Mouse (Mus musculus): Measurements from ENCODE around the gene Hoxb1. TPM values are rescaled to one million over a fixed set of nuclear protein-coding genes. Genes with fewer than 3 reads are reported as not detected.

The Hoxb1 gene
- polyA plus RNA-seq, 1 experiment from 2014 or later = 0.21 TPM

DNA sequence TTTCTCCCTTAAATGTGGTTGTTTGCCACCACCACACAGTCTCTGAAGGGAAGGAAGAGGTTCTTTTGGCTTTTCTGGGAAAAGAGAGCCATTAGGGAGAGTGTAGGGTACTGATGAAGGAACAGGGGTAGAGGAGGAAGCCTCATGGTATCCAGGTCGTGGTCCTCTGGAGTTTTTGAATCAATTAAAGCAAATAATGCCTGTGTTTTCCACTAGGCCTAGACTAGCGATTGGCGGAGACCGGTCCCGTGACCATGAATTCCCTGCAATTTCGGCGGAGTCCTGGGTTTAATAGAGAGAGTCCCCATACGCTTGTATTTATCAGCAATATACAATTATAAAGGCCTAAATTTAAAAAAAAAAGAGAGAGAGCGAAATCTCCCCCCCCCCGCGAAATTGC, 14.2 kb upstream of the Hoxb1 start:
- H3K4me3 ChIP-seq (ENCODE audit: low read length) = peak overlapping the region; percentile 57
- peak overlapping the region; percentile 81 for H3K9ac ChIP-seq (ENCODE audit: low read depth, low read length)
- H3K36me3 ChIP-seq (ENCODE audit: control insufficient read depth, insufficient read depth, low read length) = no peaks in the 10 kb centered on the region
- peak overlapping the region; percentile 97 for H3K27ac ChIP-seq (ENCODE audit: low read depth, low read length)
- peak overlapping the region; percentile 61 for H3K4me2 ChIP-seq (ENCODE audit: low read length)
- peaks cover 19% of the 10 kb centered on the region for H3K27me3 ChIP-seq (replicated peaks; ENCODE audit: control insufficient read depth, insufficient read depth, low read length)
- ATAC-seq = peak; percentile 51; the same call in 1 of the 2 replicates
- 1% methylated on average over 11 of the region's 11 CpGs for WGBS
- peaks cover 28% of the 10 kb centered on the region for H3K4me1 ChIP-seq (ENCODE audit: control insufficient read depth, insufficient read depth, low read depth, low read length)
- no peaks in the 10 kb centered on the region for H3K9me3 ChIP-seq (ENCODE audit: control insufficient read depth, low read length)

DNA sequence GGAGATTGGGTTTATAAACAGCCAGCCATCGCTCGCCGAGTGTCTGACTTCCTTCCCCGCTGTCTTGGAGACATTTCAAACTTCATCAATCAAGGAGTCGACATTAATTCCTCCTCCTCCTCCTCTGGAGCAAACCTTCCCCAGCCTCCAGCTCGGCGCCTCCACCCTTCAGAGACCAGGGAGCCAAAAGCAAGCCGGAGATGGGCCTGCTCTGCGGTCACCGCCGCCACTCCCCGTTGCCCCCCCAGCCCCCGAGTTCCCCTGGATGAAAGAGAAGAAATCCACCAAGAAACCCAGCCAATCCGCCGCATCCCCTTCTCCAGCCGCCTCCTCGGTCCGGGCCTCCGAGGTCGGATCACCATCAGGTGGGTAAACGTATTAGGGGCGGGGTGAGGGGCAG, 13.7 kb upstream of the Hoxb1 start:
- Histone ChIP-seq H3K27me3 (replicated peaks; ENCODE audit: control insufficient read depth, insufficient read depth, low read length) (peaks cover 15% of the 10 kb centered on the region), H3K27ac (ENCODE audit: low read depth, low read length) (peak overlapping the region; percentile 97), H3K9ac (ENCODE audit: low read depth, low read length) (peak overlapping the region; percentile 81), H3K9me3 (ENCODE audit: control insufficient read depth, low read length) (no peaks in the 10 kb centered on the region), H3K4me3 (ENCODE audit: low read length) (peak overlapping the region; percentile 57), H3K4me1 (ENCODE audit: control insufficient read depth, insufficient read depth, low read depth, low read length) (peaks cover 25% of the 10 kb centered on the region), H3K36me3 (ENCODE audit: control insufficient read depth, insufficient read depth, low read length) (no peaks in the 10 kb centered on the region), H3K4me2 (ENCODE audit: low read length) (peak overlapping the region; percentile 61)
- peak; percentile 65 for ATAC-seq
- WGBS = 2% methylated on average over 22 of the region's 22 CpGs

DNA sequence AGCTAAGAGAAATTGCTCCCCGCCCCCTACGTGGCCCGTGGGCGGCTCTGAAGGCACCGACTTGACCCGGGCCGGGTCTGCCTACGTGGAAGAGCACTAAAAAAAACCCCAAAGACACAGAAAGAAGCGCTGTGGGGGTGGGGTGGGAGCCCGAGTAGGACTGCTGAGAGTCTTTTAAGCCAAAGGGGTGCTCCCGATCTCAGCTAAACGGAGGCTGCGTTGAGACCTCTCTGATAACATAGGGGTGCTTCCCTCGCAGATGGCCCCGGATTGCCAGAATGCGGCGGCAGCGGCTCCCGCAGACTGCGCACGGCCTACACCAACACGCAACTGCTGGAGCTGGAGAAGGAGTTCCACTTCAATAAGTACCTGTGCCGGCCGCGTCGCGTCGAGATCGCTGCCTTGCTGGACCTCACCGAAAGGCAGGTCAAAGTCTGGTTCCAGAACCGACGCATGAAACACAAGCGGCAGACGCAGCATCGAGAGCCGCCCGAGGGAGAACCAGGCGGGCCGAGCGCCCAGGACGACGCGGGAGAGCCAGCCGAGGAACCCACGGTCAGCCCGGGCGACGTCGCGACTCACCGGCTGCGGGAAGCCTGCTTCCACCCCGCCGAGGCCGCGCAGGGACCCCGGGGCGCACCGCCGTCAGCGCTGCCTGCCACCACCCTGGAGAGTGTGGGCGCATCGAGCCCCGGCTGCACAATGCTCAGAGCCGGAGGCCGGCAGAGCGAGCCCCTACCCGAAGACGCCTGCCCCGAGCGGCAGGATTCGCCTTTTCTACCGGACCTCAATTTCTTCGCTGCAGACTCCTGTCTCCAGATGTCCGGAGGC, 12.6 kb upstream of the Hoxb1 start:
- peak overlapping the region; percentile 81 for H3K9ac ChIP-seq (ENCODE audit: low read depth, low read length)

GRCm38 (mm10) chr11:96353522-96353841, 12.1 kb upstream of the Hoxb1 start:
- 1% methylated on average over 14 of the region's 14 CpGs for WGBS
- H3K4me3 ChIP-seq (ENCODE audit: low read length) = peak overlapping the region; percentile 57
- no peak for ATAC-seq
- H3K9me3 ChIP-seq (ENCODE audit: control insufficient read depth, low read length) = no peaks in the 10 kb centered on the region
- peaks cover 17% of the 10 kb centered on the region for H3K27me3 ChIP-seq (replicated peaks; ENCODE audit: control insufficient read depth, insufficient read depth, low read length)
- peak overlapping the region; percentile 61 for H3K4me2 ChIP-seq (ENCODE audit: low read length)
- peak overlapping the region; percentile 97 for H3K27ac ChIP-seq (ENCODE audit: low read depth, low read length)
- H3K36me3 ChIP-seq (ENCODE audit: control insufficient read depth, insufficient read depth, low read length) = no peaks in the 10 kb centered on the region
- H3K4me1 ChIP-seq (ENCODE audit: control insufficient read depth, insufficient read depth, low read depth, low read length) = peaks cover 21% of the 10 kb centered on the region
- H3K9ac ChIP-seq (ENCODE audit: low read depth, low read length) = peak overlapping the region; percentile 81

More for the DNA sequence above, 12.6 kb upstream of the Hoxb1 start:
- ATAC-seq = no peak
- Histone ChIP-seq H3K27me3 (replicated peaks; ENCODE audit: control insufficient read depth, insufficient read depth, low read length) (peaks cover 17% of the 10 kb centered on the region), H3K36me3 (ENCODE audit: control insufficient read depth, insufficient read depth, low read length) (no peaks in the 10 kb centered on the region), H3K4me2 (ENCODE audit: low read length) (peak overlapping the region; percentile 61), H3K9me3 (ENCODE audit: control insufficient read depth, low read length) (no peaks in the 10 kb centered on the region), H3K4me1 (ENCODE audit: control insufficient read depth, insufficient read depth, low read depth, low read length) (peaks cover 21% of the 10 kb centered on the region), H3K27ac (ENCODE audit: low read depth, low read length) (peak overlapping the region; percentile 97), H3K4me3 (ENCODE audit: low read length) (peak overlapping the region; percentile 57)
- under 1% methylated on average over 60 of the region's 75 CpGs for WGBS

GRCm38 (mm10) chr11:96353939-96354338, 11.6 kb upstream of the Hoxb1 start:
- WGBS = 1% methylated on average over 8 of the region's 8 CpGs
- Histone ChIP-seq H3K4me1 (ENCODE audit: control insufficient read depth, insufficient read depth, low read depth, low read length) (peaks cover 19% of the 10 kb centered on the region), H3K4me2 (ENCODE audit: low read length) (peak overlapping the region; percentile 61), H3K9ac (ENCODE audit: low read depth, low read length) (peak overlapping the region; percentile 62), H3K4me3 (ENCODE audit: low read length) (peak overlapping the region; percentile 57), H3K9me3 (ENCODE audit: control insufficient read depth, low read length) (no peaks in the 10 kb centered on the region), H3K36me3 (ENCODE audit: control insufficient read depth, insufficient read depth, low read length) (no peaks in the 10 kb centered on the region), H3K27ac (ENCODE audit: low read depth, low read length) (peak overlapping the region; percentile 88), H3K27me3 (replicated peaks; ENCODE audit: control insufficient read depth, insufficient read depth, low read length) (peaks cover 17% of the 10 kb centered on the region)
- ATAC-seq = no peak

DNA sequence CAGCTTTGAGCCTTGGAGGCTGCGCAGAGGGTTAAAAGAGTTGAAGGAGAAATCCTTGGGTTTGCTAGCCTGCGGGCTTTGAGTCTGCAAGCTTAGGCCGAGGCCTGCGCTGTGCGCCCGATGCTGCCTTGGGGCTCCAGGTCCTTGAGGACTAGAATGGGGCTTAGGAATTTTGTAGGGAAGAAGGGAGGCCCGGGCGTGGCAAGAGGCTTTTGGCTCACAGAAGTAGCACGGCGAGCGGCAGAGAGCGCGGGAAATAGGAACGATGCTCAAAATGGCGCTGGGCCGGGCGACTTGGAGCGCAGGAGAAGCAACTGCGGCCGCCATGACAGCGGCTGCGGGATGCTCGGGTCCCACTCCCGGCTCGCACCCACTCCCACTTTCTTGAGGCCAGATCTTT, 11.2 kb upstream of the Hoxb1 start:
- H3K27ac ChIP-seq (ENCODE audit: low read depth, low read length) = peak overlapping the region; percentile 88
- H3K36me3 ChIP-seq (ENCODE audit: control insufficient read depth, insufficient read depth, low read length) = no peaks in the 10 kb centered on the region
- no peaks in the 10 kb centered on the region for H3K9me3 ChIP-seq (ENCODE audit: control insufficient read depth, low read length)
- H3K4me1 ChIP-seq (ENCODE audit: control insufficient read depth, insufficient read depth, low read depth, low read length) = peaks cover 15% of the 10 kb centered on the region
- peak overlapping the region; percentile 61 for H3K4me2 ChIP-seq (ENCODE audit: low read length)
- H3K4me3 ChIP-seq (ENCODE audit: low read length) = peak overlapping the region; percentile 57
- under 1% methylated on average over 25 of the region's 25 CpGs for WGBS
- H3K27me3 ChIP-seq (replicated peaks; ENCODE audit: control insufficient read depth, insufficient read depth, low read length) = peaks cover 17% of the 10 kb centered on the region
- peak overlapping the region; percentile 62 for H3K9ac ChIP-seq (ENCODE audit: low read depth, low read length)
- ATAC-seq = no peak

DNA sequence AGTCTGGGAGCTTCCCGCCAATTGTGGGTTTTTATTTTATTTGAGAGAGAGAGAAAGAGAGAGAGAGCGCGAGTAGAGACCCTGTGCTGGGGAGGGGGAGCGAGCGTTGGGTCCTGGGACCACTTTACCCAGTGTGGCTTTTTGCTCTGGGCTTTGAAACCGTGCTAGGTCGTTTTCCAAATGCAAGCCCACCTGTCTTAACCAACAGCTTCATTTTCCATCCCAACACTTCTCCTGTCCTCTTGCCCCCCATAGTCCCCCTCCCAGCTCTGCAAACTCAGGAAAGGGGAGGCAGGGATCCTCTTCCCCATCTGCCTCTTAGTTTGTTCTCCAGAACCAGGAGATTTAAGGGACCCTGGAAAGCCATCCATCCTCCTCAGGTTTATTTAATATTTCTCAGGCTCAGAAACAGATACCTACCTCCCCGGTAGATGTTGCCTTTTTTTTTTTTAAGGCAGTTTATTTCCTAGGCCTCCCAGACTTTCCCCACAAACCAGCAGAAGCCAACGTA, 10.7 kb upstream of the Hoxb1 start:
- 3% methylated on average over 9 of the region's 9 CpGs for WGBS
- peak overlapping the region; percentile 62 for H3K9ac ChIP-seq (ENCODE audit: low read depth, low read length)

DNA sequence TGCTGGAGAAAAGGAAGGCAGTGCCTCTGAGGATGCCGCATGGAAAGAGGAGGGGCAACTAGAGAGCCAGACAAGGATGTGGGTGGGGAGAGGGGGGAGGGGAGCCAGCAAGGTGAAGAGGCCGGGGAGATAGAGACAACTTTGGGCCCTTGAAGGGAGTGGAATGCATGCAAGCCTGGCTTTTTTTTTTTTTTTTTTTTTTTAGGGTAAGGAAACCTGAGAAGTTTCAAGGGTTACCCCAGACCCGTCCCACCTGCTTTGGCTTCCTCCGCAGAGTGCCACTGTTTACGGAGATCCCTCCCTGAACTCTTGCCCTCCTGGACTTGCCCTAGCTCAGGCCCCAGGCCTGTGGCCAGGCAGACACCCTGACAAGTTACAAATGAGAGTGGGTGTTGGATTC, 1.7 kb upstream of the Hoxb1 start:
- no peak for ATAC-seq
- Histone ChIP-seq H3K27ac (ENCODE audit: low read depth, low read length) (no peak overlapping the region), H3K4me3 (ENCODE audit: low read length) (no peak overlapping the region), H3K4me1 (ENCODE audit: control insufficient read depth, insufficient read depth, low read depth, low read length) (no peaks in the 10 kb centered on the region; the same call in 1 of the 2 replicates), H3K9me3 (ENCODE audit: control insufficient read depth, low read length) (no peaks in the 10 kb centered on the region), H3K36me3 (ENCODE audit: control insufficient read depth, insufficient read depth, low read length) (no peaks in the 10 kb centered on the region), H3K27me3 (replicated peaks; ENCODE audit: control insufficient read depth, insufficient read depth, low read length) (peaks cover 49% of the 10 kb centered on the region), H3K4me2 (ENCODE audit: low read length) (no peak overlapping the region), H3K9ac (ENCODE audit: low read depth, low read length) (no peak overlapping the region)
- WGBS = 9% methylated on average over 5 of the region's 5 CpGs

More for the DNA sequence above, 10.7 kb upstream of the Hoxb1 start:
- peak overlapping the region; percentile 61 for H3K4me2 ChIP-seq (ENCODE audit: low read length)
- H3K4me3 ChIP-seq (ENCODE audit: low read length) = peak overlapping the region; percentile 57
- H3K4me1 ChIP-seq (ENCODE audit: control insufficient read depth, insufficient read depth, low read depth, low read length) = peaks cover 13% of the 10 kb centered on the region
- ATAC-seq = no peak
- peak overlapping the region; percentile 88 for H3K27ac ChIP-seq (ENCODE audit: low read depth, low read length)
- H3K9me3 ChIP-seq (ENCODE audit: control insufficient read depth, low read length) = no peaks in the 10 kb centered on the region
- peaks cover 17% of the 10 kb centered on the region for H3K27me3 ChIP-seq (replicated peaks; ENCODE audit: control insufficient read depth, insufficient read depth, low read length)
- no peaks in the 10 kb centered on the region for H3K36me3 ChIP-seq (ENCODE audit: control insufficient read depth, insufficient read depth, low read length)
